Mouse (Mus musculus) liver, postnatal 0 days (tissue): ENCODE data around the gene Slc34a3. TPM values are rescaled to one million over a fixed set of nuclear protein-coding genes. Genes with fewer than 3 reads are reported as not detected.

Experiments
- ATAC-seq: fragments of 200-750 bp; cut with Nextera tagmentation; 2 replicates; pipeline ENCODE4 v1.8.0; 2017; ENCODE audit warnings: mild to moderate bottlenecking, moderate library complexity
- DNase-seq: peaks from one replicate; pipeline ENCODE4 v3.0.0-alpha.2; 2016
- H3K27ac ChIP-seq: fragments of 300-500 bp; sonication (generic); 2 replicates; pipeline ENCODE4 v1.5.1; 2014; ENCODE audit warnings: antibody characterized with exemption, moderate library complexity, mild to moderate bottlenecking, low read depth
- H3K27me3 ChIP-seq: fragments of 300-500 bp; sonication (generic); 2 replicates; pipeline ENCODE4 v1.6.1; 2014; ENCODE audit warnings: low read length, control low read depth, mixed read lengths; ENCODE audit not compliant: insufficient read depth
- H3K36me3 ChIP-seq: fragments of 300-500 bp; sonication (generic); replicated peaks from 2 replicates; pipeline ENCODE4 v1.6.1; 2014; ENCODE audit warnings: mild to moderate bottlenecking, control low read depth, low read length, moderate library complexity, mixed read lengths; ENCODE audit not compliant: insufficient read depth
- H3K4me1 ChIP-seq: fragments of 300-500 bp; sonication (generic); 2 replicates; pipeline ENCODE4 v1.6.1; 2014; ENCODE audit warnings: antibody characterized with exemption, mild to moderate bottlenecking, control low read depth; ENCODE audit not compliant: insufficient read depth
- H3K4me2 ChIP-seq: fragments of 300-500 bp; sonication (generic); 2 replicates; pipeline ENCODE4 v1.6.1; 2014; ENCODE audit warnings: low read depth, mild to moderate bottlenecking, low read length, moderate library complexity, mixed read lengths
- H3K4me3 ChIP-seq: fragments of 300-500 bp; sonication (generic); 2 replicates; pipeline ENCODE4 v1.5.1; 2014; ENCODE audit warnings: low read depth, low read length
- H3K9ac ChIP-seq: fragments of 300-500 bp; sonication (generic); replicated peaks from 2 replicates; pipeline ENCODE4 v1.6.1; 2014; ENCODE audit warnings: mild to moderate bottlenecking, moderate library complexity
- H3K9me3 ChIP-seq: fragments of 300-500 bp; sonication (generic); 2 replicates; pipeline ENCODE4 v1.6.1; 2016; ENCODE audit warnings: mild to moderate bottlenecking, control low read depth, low read length, mixed read lengths
- CTCF ChIP-seq: sonication (generic); IDR thresholded peaks from 2 replicates; pipeline ENCODE4 v1.5.1; 2016; ENCODE audit warnings: antibody characterized with exemption, low read depth
- EP300 ChIP-seq: IDR thresholded peaks from 2 replicates; pipeline ENCODE4 v1.6.1; 2016; ENCODE audit warnings: antibody characterized with exemption, low read depth, mild to moderate bottlenecking
- WGBS: fragments of 180-500 bp; shearing (Covaris S2); extraction: QIAGEN DNeasy Blood & Tissue Kit; methylation state at CpG from one replicate; pipeline ENCODE4 v1.1.7; 2014; ENCODE audit not compliant: insufficient replicate concordance; 5-methylcytosine and 5-hydroxymethylcytosine counted together
- polyA plus RNA-seq: library from polyadenylated mRNA; unstranded; fragments of >200 nt; fragmentation: Nextera tagmentation; extraction: Ambion mirVana; gene quantifications from 2 replicates; pipeline ENCODE4 v1.2.1, GENCODE M21; 2015

The Slc34a3 gene
- polyA plus RNA-seq, 1 experiment from 2014 or later, result not detected

GRCm38 (mm10) chr2:25236614-25237013, 2.5 kb upstream of the Slc34a3 start, which contains the start of gene Rnf224:
Gene Rnf224, minus strand, starts transcription at chr2:25236787.
- H3K27me3 ChIP-seq, result peaks cover 8% of the 10 kb centered on the region
- H3K36me3 ChIP-seq, result no peaks in the 10 kb centered on the region
- no peak within 1 kb of the TSS for H3K9ac ChIP-seq
- 39% methylated on average over 8 of the region's 8 CpGs for whole genome bisulfite sequencing
- H3K4me1 ChIP-seq, result peaks cover 14% of the 10 kb centered on the region
- TF ChIP-seq EP300, result no peak
- no peak within 1 kb of the TSS for H3K27ac ChIP-seq
- ATAC-seq, result no peak
- H3K4me2 ChIP-seq, result no peak within 1 kb of the TSS
- no peak for DNase-seq
- H3K9me3 ChIP-seq, result no peaks in the 10 kb centered on the region
- H3K4me3 ChIP-seq, result no peak within 1 kb of the TSS

GRCm38 (mm10) chr2:25234551-25235220, 522 bp upstream of the Slc34a3 start:
- ATAC-seq, result no peak
- no peak for DNase-seq
- TF ChIP-seq CTCF, result no peak
- TF ChIP-seq EP300, result no peak
- no peaks in the 10 kb centered on the region for H3K36me3 ChIP-seq
- no peak overlapping the region for H3K9ac ChIP-seq
- H3K27ac ChIP-seq, result no peak overlapping the region
- no peak overlapping the region for H3K4me2 ChIP-seq
- H3K4me3 ChIP-seq, result no peak overlapping the region
- WGBS, result 64% methylated on average over 5 of the region's 5 CpGs
- H3K27me3 ChIP-seq, result no peaks in the 10 kb centered on the region
- H3K9me3 ChIP-seq, result no peaks in the 10 kb centered on the region
- no peaks in the 10 kb centered on the region; the same call in 1 of the 2 replicates for H3K4me1 ChIP-seq

- Histone ChIP-seq H3K9me3 (no peaks in the 10 kb centered on the region), H3K4me2 (no peak overlapping the region), H3K9ac (no peak overlapping the region), H3K27me3 (no peaks in the 10 kb centered on the region), H3K4me1 (peaks cover 4% of the 10 kb centered on the region), H3K4me3 (no peak overlapping the region), H3K36me3 (no peaks in the 10 kb centered on the region), H3K27ac (no peak overlapping the region)
- TF ChIP-seq EP300, result no peak
- ATAC-seq, result no peak
- peak; percentile 33 for DNase-seq
- 34% methylated on average over 4 of the region's 4 CpGs for WGBS
Measured at GRCm38 (mm10) chr2:25233421-25233820, 743 bp downstream of the Slc34a3 start.

- no peak for ATAC-seq
- H3K36me3 ChIP-seq, result no peaks in the 10 kb centered on the region
- no peak overlapping the region for H3K4me2 ChIP-seq
- H3K9me3 ChIP-seq, result no peaks in the 10 kb centered on the region
- H3K9ac ChIP-seq, result no peak overlapping the region
- 59% methylated on average over 12 of the region's 12 CpGs for WGBS
- peaks cover 6% of the 10 kb centered on the region for H3K4me1 ChIP-seq
- no peak overlapping the region for H3K4me3 ChIP-seq
- no peak for DNase-seq
- no peak overlapping the region for H3K27ac ChIP-seq
- no peak for TF ChIP-seq CTCF
- no peak for TF ChIP-seq EP300
- H3K27me3 ChIP-seq, result no peaks in the 10 kb centered on the region
Measured at GRCm38 (mm10) chr2:25231038-25231437, 3.1 kb downstream of the Slc34a3 start.

- DNase-seq (no peak), ATAC-seq (no peak)
- no peak overlapping the region for H3K4me3 ChIP-seq
- no peak overlapping the region for H3K9ac ChIP-seq
- WGBS, result 83% methylated on average over 7 of the region's 7 CpGs
- peaks cover 10% of the 10 kb centered on the region for H3K4me1 ChIP-seq
- H3K4me2 ChIP-seq, result no peak overlapping the region
- TF ChIP-seq CTCF (no peak), EP300 (no peak)
- no peaks in the 10 kb centered on the region for H3K36me3 ChIP-seq
- H3K27me3 ChIP-seq, result no peaks in the 10 kb centered on the region
- H3K27ac ChIP-seq, result no peak overlapping the region
- H3K9me3 ChIP-seq, result no peaks in the 10 kb centered on the region
Measured at GRCm38 (mm10) chr2:25230581-25230980, 3.6 kb downstream of the Slc34a3 start.

GRCm38 (mm10) chr2:25229582-25229981, 4.6 kb downstream of the Slc34a3 start:
- Histone ChIP-seq H3K27ac (no peak overlapping the region), H3K36me3 (no peaks in the 10 kb centered on the region), H3K4me2 (no peak overlapping the region), H3K9me3 (no peaks in the 10 kb centered on the region), H3K4me1 (peaks cover 13% of the 10 kb centered on the region), H3K27me3 (no peaks in the 10 kb centered on the region), H3K4me3 (no peak overlapping the region), H3K9ac (no peak overlapping the region)
- DNase-seq, result no peak
- no peak for ATAC-seq
- WGBS, result 81% methylated on average over 5 of the region's 5 CpGs
- TF ChIP-seq CTCF (no peak), EP300 (no peak)
